Mouse (Mus musculus) megakaryocyte, embryonic 14.5 days (primary cell): ENCODE data around the gene Kmt2b. TPM values are rescaled to one million over a fixed set of nuclear protein-coding genes. Genes with fewer than 3 reads are reported as not detected.

Experiments used
- H3K27me3 ChIP-seq: replicated peaks from 2 replicates; pipeline ENCODE3; 2012; ENCODE audit warnings: inconsistent platforms
- H3K36me3 ChIP-seq: replicated peaks from 2 replicates; pipeline ENCODE3; 2012; ENCODE audit warnings: low read length, inconsistent platforms, mixed read lengths
- H3K4me1 ChIP-seq: 2 replicates; pipeline ENCODE4 v1.6.1; 2012; ENCODE audit warnings: inconsistent platforms
- H3K4me3 ChIP-seq: replicated peaks from 2 replicates; pipeline ENCODE3; 2012; ENCODE audit warnings: moderate library complexity, mild to moderate bottlenecking, inconsistent platforms
- H3K9me3 ChIP-seq: 2 replicates; pipeline ENCODE4 v1.6.1; 2012; ENCODE audit warnings: inconsistent platforms
- FLI1 ChIP-seq: IDR thresholded peaks from 2 replicates; pipeline ENCODE4 v1.6.1; 2012; ENCODE audit warnings: low read length, inconsistent platforms, mixed read lengths
- GATA1 ChIP-seq: IDR thresholded peaks from 3 replicates; pipeline ENCODE4 v1.6.1; 2012; ENCODE audit warnings: mixed read lengths, low read length, inconsistent platforms, borderline replicate concordance
- polyA plus RNA-seq: library from polyadenylated mRNA; stranded (reverse); fragments of >175 nt; gene quantifications from 2 replicates; pipeline ENCODE4 v1.2.3, GENCODE M21; 2012; ENCODE audit warnings: low replicate concordance; ENCODE audit not compliant: insufficient read depth

Gene Kmt2b
- polyA plus RNA-seq, 1 experiment: 20.0 TPM

DNA sequence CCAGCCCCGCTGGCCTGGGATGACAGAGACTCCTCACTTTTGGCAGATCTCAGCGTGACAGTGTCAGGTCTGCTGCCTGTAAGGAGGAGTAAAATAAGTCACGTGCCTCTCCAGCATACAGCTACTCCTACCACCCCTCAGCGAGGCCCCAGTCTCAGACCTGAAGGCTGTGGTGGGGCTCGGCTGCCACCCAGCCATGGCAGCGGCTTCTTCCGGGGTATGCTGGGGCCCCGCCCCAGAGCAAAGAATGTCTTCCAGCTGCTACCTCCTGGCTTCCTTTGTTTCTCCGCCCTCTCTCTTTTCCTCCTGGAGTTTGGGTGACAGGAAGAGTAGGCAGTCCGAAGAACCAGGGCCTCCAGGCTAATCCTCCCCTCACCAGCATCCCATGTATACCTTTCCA is 62.6 kb downstream of the Kmt2b start:
- Histone ChIP-seq H3K4me1 (no peaks in the 10 kb centered on the region), H3K9me3 (no peaks in the 10 kb centered on the region), H3K36me3 (peaks cover 84% of the 10 kb centered on the region), H3K27me3 (peaks cover 5% of the 10 kb centered on the region), H3K4me3 (no peak overlapping the region)
- no peak for TF ChIP-seq FLI1
- no peak for TF ChIP-seq GATA1

GRCm38 (mm10) chr7:30524487-30524886 is 64.0 kb downstream of the Kmt2b start:
- no peaks in the 10 kb centered on the region for H3K4me1 ChIP-seq
- H3K27me3 ChIP-seq: peaks cover 18% of the 10 kb centered on the region
- no peaks in the 10 kb centered on the region for H3K9me3 ChIP-seq
- H3K4me3 ChIP-seq: no peak overlapping the region
- peaks cover 70% of the 10 kb centered on the region for H3K36me3 ChIP-seq
- TF ChIP-seq FLI1: no peak
- no peak for TF ChIP-seq GATA1

DNA sequence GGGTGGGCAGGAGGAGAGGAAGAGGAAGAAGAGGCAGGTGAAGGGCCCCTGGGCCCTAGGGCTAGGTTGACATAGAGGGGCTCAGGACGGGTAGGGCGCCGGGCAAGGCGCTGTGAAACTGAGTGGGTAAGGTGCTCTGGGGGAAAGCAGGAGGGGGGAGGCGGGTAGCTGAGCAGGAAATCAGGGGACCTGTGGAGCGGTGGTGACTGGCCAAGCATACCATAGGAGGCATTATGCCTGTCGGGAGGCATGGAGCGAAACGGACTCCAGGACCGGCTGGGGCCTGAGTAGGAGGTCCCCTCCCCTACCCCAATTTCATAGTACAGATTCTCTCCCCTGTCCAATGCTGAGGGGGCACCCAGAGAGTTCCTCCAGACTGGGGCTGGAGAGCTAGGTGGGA is 65.7 kb downstream of the Kmt2b start:
- Histone ChIP-seq H3K27me3 (peaks cover 33% of the 10 kb centered on the region), H3K36me3 (peaks cover 54% of the 10 kb centered on the region), H3K4me1 (no peaks in the 10 kb centered on the region), H3K4me3 (no peak overlapping the region), H3K9me3 (no peaks in the 10 kb centered on the region)
- TF ChIP-seq FLI1: no peak
- no peak for TF ChIP-seq GATA1

DNA sequence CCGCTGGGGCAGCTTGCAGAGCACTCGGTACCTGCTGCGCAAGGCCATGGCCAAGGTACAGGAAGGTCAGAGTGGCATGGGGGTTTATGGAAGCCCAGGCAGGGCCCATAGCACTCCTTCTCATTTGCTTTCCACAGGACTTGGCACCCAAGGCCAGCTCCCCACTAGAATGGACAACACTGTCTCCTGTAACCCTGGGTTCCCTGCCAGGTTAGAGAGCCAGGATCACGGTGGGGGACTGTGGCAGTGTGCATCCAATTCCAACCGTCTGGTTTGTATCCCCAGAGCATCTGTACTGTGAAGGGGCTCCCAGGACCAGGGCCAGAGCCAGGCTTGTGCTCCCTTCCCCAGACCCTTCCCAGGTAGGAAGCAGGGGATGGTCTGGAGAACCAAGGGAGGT is 67.7 kb downstream of the Kmt2b start:
- no peaks in the 10 kb centered on the region for H3K9me3 ChIP-seq
- TF ChIP-seq GATA1 (no peak), FLI1 (no peak)
- no peak overlapping the region for H3K4me3 ChIP-seq
- peaks cover 38% of the 10 kb centered on the region for H3K27me3 ChIP-seq
- no peaks in the 10 kb centered on the region for H3K4me1 ChIP-seq
- peaks cover 34% of the 10 kb centered on the region for H3K36me3 ChIP-seq

DNA sequence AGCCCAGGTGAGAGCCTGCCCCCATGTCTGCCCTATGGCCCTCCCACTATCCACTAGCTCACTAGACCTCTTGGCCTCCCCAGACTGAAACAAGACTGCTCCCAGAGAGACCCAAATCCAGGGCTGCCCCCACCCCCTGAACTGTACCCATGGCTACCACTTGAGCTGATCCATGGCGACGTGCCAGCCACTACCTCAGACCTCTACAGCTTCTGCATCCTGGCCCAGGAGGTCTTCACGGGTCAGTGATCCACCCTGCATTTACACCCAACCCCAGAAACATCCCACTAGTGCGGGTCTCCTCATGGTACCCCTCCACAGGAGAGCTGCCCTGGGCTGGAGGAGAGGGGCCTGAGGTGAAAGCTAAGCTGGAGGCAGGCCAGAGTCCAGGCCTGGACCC is 68.1 kb downstream of the Kmt2b start:
- H3K4me3 ChIP-seq: no peak overlapping the region
- no peaks in the 10 kb centered on the region for H3K9me3 ChIP-seq
- peaks cover 29% of the 10 kb centered on the region for H3K36me3 ChIP-seq
- TF ChIP-seq FLI1 (no peak), GATA1 (no peak)
- no peaks in the 10 kb centered on the region for H3K4me1 ChIP-seq
- H3K27me3 ChIP-seq: peaks cover 42% of the 10 kb centered on the region

Other genes with a start within 250 kb of the Kmt2b start
- gene Lrfn3, start 226.0 kb downstream of the Kmt2b start, polyA plus RNA-seq: not detected in 2 replicates
- 20.9 and 273 TPM in 2 replicates for gene Tyrobp, start 175.0 kb downstream of the Kmt2b start, polyA plus RNA-seq
- gene Hcst, start 168.9 kb downstream of the Kmt2b start, polyA plus RNA-seq: 11.1 and 14.2 TPM in 2 replicates
- 8.3 and 10.0 TPM in 2 replicates for gene Nfkbid, start 167.0 kb downstream of the Kmt2b start, polyA plus RNA-seq
- 2.1 and 5.5 TPM in 2 replicates for gene Aplp1, start 143.2 kb downstream of the Kmt2b start, polyA plus RNA-seq
- not detected in 2 replicates for gene Kirrel2, start 131.0 kb downstream of the Kmt2b start, polyA plus RNA-seq
- gene Nphs1, start 130.4 kb downstream of the Kmt2b start, polyA plus RNA-seq: not detected in 2 replicates
- not detected in 2 replicates for gene Prodh2, start 95.1 kb downstream of the Kmt2b start, polyA plus RNA-seq
- 12.9 and 43.1 TPM in 2 replicates for gene Arhgap33, start 53.7 kb downstream of the Kmt2b start, polyA plus RNA-seq
- 6.0 and 17.2 TPM in 2 replicates for gene Hspb6, start 36.5 kb downstream of the Kmt2b start, polyA plus RNA-seq
- 11.6 and 51.8 TPM in 2 replicates for gene Proser3, start 36.4 kb downstream of the Kmt2b start, polyA plus RNA-seq
- 49.3 and 62.3 TPM in 2 replicates for gene Lin37, start 28.9 kb downstream of the Kmt2b start, polyA plus RNA-seq
- 52.8 and 64.1 TPM in 2 replicates for gene U2af1l4, start 25.4 kb downstream of the Kmt2b start, polyA plus RNA-seq
- gene Gm49396, start 25.4 kb downstream of the Kmt2b start, polyA plus RNA-seq: 0.70 TPM in 1 of 2 replicates, not detected in the other
- gene Psenen, start 25.1 kb downstream of the Kmt2b start, polyA plus RNA-seq: 21.1 and 77.9 TPM in 2 replicates
- gene Igflr1, start 23.3 kb downstream of the Kmt2b start, polyA plus RNA-seq: 4.3 and 15.3 TPM in 2 replicates
- 0.10 TPM in 1 of 2 replicates, not detected in the other for gene Zbtb32, start 10.2 kb upstream of the Kmt2b start, polyA plus RNA-seq
- 1.2 TPM in 1 of 2 replicates, not detected in the other for gene Upk1a, start 24.1 kb upstream of the Kmt2b start, polyA plus RNA-seq
- gene Cox6b1, start 37.4 kb upstream of the Kmt2b start, polyA plus RNA-seq: 82.5 and 197 TPM in 2 replicates
- gene Etv2, start 47.1 kb upstream of the Kmt2b start, polyA plus RNA-seq: 0.44 TPM in 1 of 2 replicates, not detected in the other
- gene Rbm42, start 61.6 kb upstream of the Kmt2b start, polyA plus RNA-seq: 261 and 484 TPM in 2 replicates
- 2.3 and 13.7 TPM in 2 replicates for gene Haus5, start 76.3 kb upstream of the Kmt2b start, polyA plus RNA-seq
- gene Pmis2, start 82.9 kb upstream of the Kmt2b start, polyA plus RNA-seq: not detected in 2 replicates
- not detected in 2 replicates for gene 2200002J24Rik, start 110.2 kb upstream of the Kmt2b start, polyA plus RNA-seq
- 0.10 TPM in 1 of 2 replicates, not detected in the other for gene Atp4a, start 123.5 kb upstream of the Kmt2b start, polyA plus RNA-seq
- 25.4 and 46.3 TPM in 2 replicates for gene Tmem147, start 140.8 kb upstream of the Kmt2b start, polyA plus RNA-seq
- not detected in 2 replicates for gene Gapdhs, start 155.0 kb upstream of the Kmt2b start, polyA plus RNA-seq
- gene Sbsn, start 162.7 kb upstream of the Kmt2b start, polyA plus RNA-seq: 0.21 TPM in 1 of 2 replicates, not detected in the other
- not detected in 2 replicates for gene Dmkn, start 175.0 kb upstream of the Kmt2b start, polyA plus RNA-seq
- gene Krtdap, start 199.2 kb upstream of the Kmt2b start, polyA plus RNA-seq: not detected in 2 replicates
- gene Ffar2, start 235.0 kb upstream of the Kmt2b start, polyA plus RNA-seq: 5.8 and 8.9 TPM in 2 replicates